Mouse (Mus musculus): ENCODE results near the gene Xpr1. TPM values are rescaled to one million over a fixed set of nuclear protein-coding genes. Genes with fewer than 3 reads are reported as not detected.

Xpr1 gene
- polyA plus RNA-seq, 1 experiment = 4.3 TPM

- Histone ChIP-seq H3ac (ENCODE audit: control insufficient read depth, insufficient read length, low read depth) (no peak overlapping the region), H3K79me2 (ENCODE audit: control insufficient read depth, insufficient read depth) (no peaks in the 10 kb centered on the region), H3K4me3 (ENCODE audit: insufficient read depth, poor library complexity, severe bottlenecking) (no peak overlapping the region), H3K79me3 (ENCODE audit: low read depth) (no peaks in the 10 kb centered on the region), H3K27me3 (ENCODE audit: control insufficient read depth, insufficient read depth, insufficient read length) (no peaks in the 10 kb centered on the region), H3K36me3 (ENCODE audit: control insufficient read depth, insufficient read depth) (no peaks in the 10 kb centered on the region)
- TF ChIP-seq CTCF (IDR thresholded peaks at IDR 0.05; ENCODE audit: control insufficient read depth, insufficient read depth, insufficient read length) = peak; percentile 68
- TF ChIP-seq MYOG (IDR thresholded peaks at IDR 0.05; ENCODE audit: control insufficient read depth, extremely low read depth, insufficient read length) = no peak
Observed at GRCm38 (mm10) chr1:155281003-155281793, 136.0 kb downstream of the Xpr1 start.

GRCm38 (mm10) chr1:155280306-155280705 is 136.9 kb downstream of the Xpr1 start:
- Histone ChIP-seq H3K36me3 (ENCODE audit: control insufficient read depth, insufficient read depth) (no peaks in the 10 kb centered on the region), H3K27me3 (ENCODE audit: control insufficient read depth, insufficient read depth, insufficient read length) (no peaks in the 10 kb centered on the region), H3K4me3 (ENCODE audit: insufficient read depth, poor library complexity, severe bottlenecking) (no peak overlapping the region), H3K79me2 (ENCODE audit: control insufficient read depth, insufficient read depth) (no peaks in the 10 kb centered on the region), H3ac (ENCODE audit: control insufficient read depth, insufficient read length, low read depth) (no peak overlapping the region), H3K79me3 (ENCODE audit: low read depth) (no peaks in the 10 kb centered on the region)
- TF ChIP-seq MYOD1 (IDR thresholded peaks at IDR 0.05; ENCODE audit: control insufficient read depth, insufficient read length, low read depth) (no peak), CTCF (IDR thresholded peaks at IDR 0.05; ENCODE audit: control insufficient read depth, insufficient read depth, insufficient read length) (no peak), USF1 (IDR thresholded peaks at IDR 0.05; ENCODE audit: low read depth) (no peak), FOSL1 (IDR thresholded peaks at IDR 0.05; ENCODE audit: insufficient read depth, low read length, poor library complexity, severe bottlenecking) (no peak), CEBPB (IDR thresholded peaks at IDR 0.05; ENCODE audit: low read depth) (no peak), MAX (IDR thresholded peaks at IDR 0.05) (no peak)

- no peak overlapping the region for H3K4me3 ChIP-seq (ENCODE audit: insufficient read depth, poor library complexity, severe bottlenecking)
- H3K79me2 ChIP-seq (ENCODE audit: control insufficient read depth, insufficient read depth) = no peaks in the 10 kb centered on the region
- TF ChIP-seq USF1 (IDR thresholded peaks at IDR 0.05; ENCODE audit: low read depth) = no peak
- TF ChIP-seq CEBPB (IDR thresholded peaks at IDR 0.05; ENCODE audit: low read depth) = no peak
- no peak for TF ChIP-seq FOSL1 (IDR thresholded peaks at IDR 0.05; ENCODE audit: insufficient read depth, low read length, poor library complexity, severe bottlenecking)
- no peak for TF ChIP-seq MAX (IDR thresholded peaks at IDR 0.05)
- TF ChIP-seq MYOD1 (IDR thresholded peaks at IDR 0.05; ENCODE audit: control insufficient read depth, insufficient read length, low read depth) = no peak
- no peak for TF ChIP-seq MYOG (IDR thresholded peaks at IDR 0.05; ENCODE audit: control insufficient read depth, extremely low read depth, insufficient read length)
- TF ChIP-seq CTCF (IDR thresholded peaks at IDR 0.05; ENCODE audit: control insufficient read depth, insufficient read depth, insufficient read length) = no peak
- no peaks in the 10 kb centered on the region for H3K27me3 ChIP-seq (ENCODE audit: control insufficient read depth, insufficient read depth, insufficient read length)
- no peaks in the 10 kb centered on the region for H3K79me3 ChIP-seq (ENCODE audit: low read depth)
- no peak overlapping the region for H3ac ChIP-seq (ENCODE audit: control insufficient read depth, insufficient read length, low read depth)
- no peaks in the 10 kb centered on the region for H3K36me3 ChIP-seq (ENCODE audit: control insufficient read depth, insufficient read depth)
Observed at GRCm38 (mm10) chr1:155276381-155277033, 140.7 kb downstream of the Xpr1 start.

GRCm38 (mm10) chr1:155275793-155276192 is 141.4 kb downstream of the Xpr1 start:
- H3K79me2 ChIP-seq (ENCODE audit: control insufficient read depth, insufficient read depth) = no peaks in the 10 kb centered on the region
- TF ChIP-seq CEBPB (IDR thresholded peaks at IDR 0.05; ENCODE audit: low read depth) = no peak
- no peak for TF ChIP-seq FOSL1 (IDR thresholded peaks at IDR 0.05; ENCODE audit: insufficient read depth, low read length, poor library complexity, severe bottlenecking)
- no peak for TF ChIP-seq USF1 (IDR thresholded peaks at IDR 0.05; ENCODE audit: low read depth)
- TF ChIP-seq CTCF (IDR thresholded peaks at IDR 0.05; ENCODE audit: control insufficient read depth, insufficient read depth, insufficient read length) = no peak
- no peak for TF ChIP-seq MYOD1 (IDR thresholded peaks at IDR 0.05; ENCODE audit: control insufficient read depth, insufficient read length, low read depth)
- TF ChIP-seq MAX (IDR thresholded peaks at IDR 0.05) = no peak
- no peak for TF ChIP-seq MYOG (IDR thresholded peaks at IDR 0.05; ENCODE audit: control insufficient read depth, extremely low read depth, insufficient read length)
- no peaks in the 10 kb centered on the region for H3K79me3 ChIP-seq (ENCODE audit: low read depth)
- no peak overlapping the region for H3ac ChIP-seq (ENCODE audit: control insufficient read depth, insufficient read length, low read depth)
- H3K27me3 ChIP-seq (ENCODE audit: control insufficient read depth, insufficient read depth, insufficient read length) = no peaks in the 10 kb centered on the region
- no peaks in the 10 kb centered on the region for H3K36me3 ChIP-seq (ENCODE audit: control insufficient read depth, insufficient read depth)
- H3K4me3 ChIP-seq (ENCODE audit: insufficient read depth, poor library complexity, severe bottlenecking) = no peak overlapping the region

GRCm38 (mm10) chr1:155274976-155275375 is 142.2 kb downstream of the Xpr1 start:
- no peak for TF ChIP-seq CEBPB (IDR thresholded peaks at IDR 0.05; ENCODE audit: low read depth)
- no peak for TF ChIP-seq MYOD1 (IDR thresholded peaks at IDR 0.05; ENCODE audit: control insufficient read depth, insufficient read length, low read depth)
- no peak for TF ChIP-seq USF1 (IDR thresholded peaks at IDR 0.05; ENCODE audit: low read depth)
- TF ChIP-seq MYOG (IDR thresholded peaks at IDR 0.05; ENCODE audit: control insufficient read depth, extremely low read depth, insufficient read length) = no peak
- TF ChIP-seq MAX (IDR thresholded peaks at IDR 0.05) = no peak
- TF ChIP-seq CTCF (IDR thresholded peaks at IDR 0.05; ENCODE audit: control insufficient read depth, insufficient read depth, insufficient read length) = no peak
- no peak for TF ChIP-seq FOSL1 (IDR thresholded peaks at IDR 0.05; ENCODE audit: insufficient read depth, low read length, poor library complexity, severe bottlenecking)
- no peak overlapping the region for H3ac ChIP-seq (ENCODE audit: control insufficient read depth, insufficient read length, low read depth)
- H3K79me3 ChIP-seq (ENCODE audit: low read depth) = no peaks in the 10 kb centered on the region
- no peak overlapping the region for H3K4me3 ChIP-seq (ENCODE audit: insufficient read depth, poor library complexity, severe bottlenecking)
- H3K27me3 ChIP-seq (ENCODE audit: control insufficient read depth, insufficient read depth, insufficient read length) = no peaks in the 10 kb centered on the region
- no peaks in the 10 kb centered on the region for H3K79me2 ChIP-seq (ENCODE audit: control insufficient read depth, insufficient read depth)
- H3K36me3 ChIP-seq (ENCODE audit: control insufficient read depth, insufficient read depth) = no peaks in the 10 kb centered on the region

Measured in C2C12 (cell line).